Comparison of ENCODE assay signal across 8 mouse cellular contexts in genomic region chr11:67526621-67527545, GRCm38 (mm10).
A peak's percentile ranks its signal among the peaks of the same experiment; 100 is the strongest.
DNase-seq lines count a peak whose midpoint lies in the region; ATAC-seq and TF ChIP-seq lines count a peak whose summit lies in the region.

No protein-coding gene starts in this region.

- H3K36me3 ChIP-seq in heart, postnatal 0 days (replicated peaks; ENCODE audit: control insufficient read depth, insufficient read depth, low read length): no peaks in the 10 kb centered on the region

- peaks cover 10% of the 10 kb centered on the region; the same call in 1 of the 2 replicates for H3K4me1 ChIP-seq in heart, postnatal 0 days (ENCODE audit: control insufficient read depth, insufficient read depth)

- H3K4me3 ChIP-seq in heart, postnatal 0 days (ENCODE audit: low read depth, low read length): no peak overlapping the region

- peak; percentile 96 for ATAC-seq in common myeloid progenitor, adult 5-6 weeks (replicated peaks; ENCODE audit: low read depth, poor library complexity, severe bottlenecking)
- ATAC-seq in heart, postnatal 0 days (ENCODE audit: insufficient read depth, low read depth): peak; percentile 72
- peak; percentile 95 for ATAC-seq in megakaryocyte progenitor cell, adult 5-6 weeks (replicated peaks; ENCODE audit: poor library complexity)

- WGBS in heart, postnatal 0 days: 62% methylated on average over 12 of the region's 12 CpGs

- TF ChIP-seq EP300 in heart, postnatal 0 days (IDR thresholded peaks at IDR 0.05; ENCODE audit: low read depth): no peak

- DNase-seq in spleen, adult 18-20 months: peak; percentile 16 to 28
- DNase-seq in spleen, adult 12 weeks (ENCODE audit: low spot score): no peak
- peak; percentile 71 for DNase-seq in heart, postnatal 0 days (ENCODE audit: low spot score)
- peak; percentile 84 for DNase-seq in layer of hippocampus, adult 9-11 months
- DNase-seq in urinary bladder, postnatal 4 days (ENCODE audit: low spot score in 2 of 2): peak; percentile 64 to 71
- no peak for DNase-seq in thymus, postnatal 10 days (ENCODE audit: low spot score in 2 of 2)

- H3K27me3 ChIP-seq in heart, postnatal 0 days (ENCODE audit: control insufficient read depth, insufficient read depth, low read length): no peaks in the 10 kb centered on the region

- no peak overlapping the region for H3K4me2 ChIP-seq in heart, postnatal 0 days (ENCODE audit: low read depth, low read length)

- no peak overlapping the region for H3K9ac ChIP-seq in heart, postnatal 0 days (replicated peaks; ENCODE audit: low read depth, low read length)

- TF ChIP-seq CTCF in heart, postnatal 0 days (IDR thresholded peaks at IDR 0.05; ENCODE audit: low read depth): no peak

- peak overlapping the region; percentile 53 for H3K27ac ChIP-seq in heart, postnatal 0 days (ENCODE audit: low read depth)

- H3K9me3 ChIP-seq in heart, postnatal 0 days (replicated peaks; ENCODE audit: control insufficient read depth, low read length): no peaks in the 10 kb centered on the region

Comparison
In these comparisons a context has a peak if more than half of its experiments do, and no peak if none do; other contexts are left out.
1. DNase-seq: peak in spleen, adult 18-20 months (2 of 2), heart, postnatal 0 days (single experiment), layer of hippocampus, adult 9-11 months (single experiment) and urinary bladder, postnatal 4 days (2 of 2); none in spleen, adult 12 weeks (single experiment) and thymus, postnatal 10 days (0 of 2).
2. Peak in every context shown above with its lines, with median percentiles within 50 percentile points of each other: ATAC-seq.